Mouse (Mus musculus) E14TG2a.4 (cell line): ENCODE results near the gene Tekt1.

Experiments
- H3K27me3 ChIP-seq: 2 replicates; pipeline ENCODE4 v1.6.1; 2014; ENCODE audit warnings: low read length, control low read depth; ENCODE audit not compliant: insufficient read depth
- H3K36me3 ChIP-seq: 2 replicates; pipeline ENCODE4 v1.6.1; 2014; ENCODE audit warnings: low read length, control low read depth; ENCODE audit not compliant: insufficient read depth
- H3K4me1 ChIP-seq: replicated peaks from 2 replicates; pipeline ENCODE4 v1.6.1; 2014; ENCODE audit warnings: low read depth, low read length, control low read depth
- H3K4me3 ChIP-seq: replicated peaks from 2 replicates; pipeline ENCODE4 v1.5.1; 2014; ENCODE audit warnings: mild to moderate bottlenecking, low read length
- H3K9me3 ChIP-seq: 2 replicates; pipeline ENCODE4 v1.6.1; 2014; ENCODE audit warnings: low read length, control low read depth
- CTCF ChIP-seq: conservative IDR thresholded peaks from 2 replicates; pipeline ENCODE4 v1.5.1; 2014; ENCODE audit warnings: low read length
- NANOG ChIP-seq: IDR thresholded peaks from 2 replicates; pipeline ENCODE4 v1.6.1; 2014; ENCODE audit warnings: borderline replicate concordance, low read length, mixed read lengths
- POU5F1 ChIP-seq: IDR thresholded peaks from 2 replicates; pipeline ENCODE4 v1.6.1; 2014; ENCODE audit warnings: low read length, borderline replicate concordance

Tekt1 gene

DNA sequence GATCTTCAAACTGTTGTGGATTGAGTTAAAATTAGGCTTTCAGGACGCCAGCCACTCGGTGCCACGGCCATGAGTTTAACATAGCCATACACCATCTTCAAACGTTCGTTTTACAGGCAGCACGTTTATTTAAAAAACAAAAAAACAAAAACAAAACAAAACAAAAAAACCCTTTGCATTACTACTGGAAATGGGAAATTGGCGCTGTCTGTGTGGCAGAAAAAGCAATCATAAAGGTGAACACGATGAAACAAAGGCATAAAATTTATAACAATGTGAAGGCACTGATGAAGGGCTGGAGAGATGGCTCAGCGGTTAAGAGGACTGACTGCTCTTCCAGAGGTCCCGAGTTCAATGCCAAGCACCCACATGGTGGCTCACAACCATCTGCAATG lies at the start of gene Tekt1:
Gene Tekt1 (minus strand): TSS at position 96 of the 395 bp plus-strand sequence.
- no peak for TF ChIP-seq POU5F1
- no peaks in the 10 kb centered on the region for H3K9me3 ChIP-seq
- peak within 1 kb of the TSS; percentile 68 for H3K4me3 ChIP-seq
- H3K36me3 ChIP-seq: no peaks in the 10 kb centered on the region
- peaks cover 23% of the 10 kb centered on the region for H3K4me1 ChIP-seq
- H3K27me3 ChIP-seq: peaks cover 5% of the 10 kb centered on the region; the same call in 1 of the 2 replicates

DNA sequence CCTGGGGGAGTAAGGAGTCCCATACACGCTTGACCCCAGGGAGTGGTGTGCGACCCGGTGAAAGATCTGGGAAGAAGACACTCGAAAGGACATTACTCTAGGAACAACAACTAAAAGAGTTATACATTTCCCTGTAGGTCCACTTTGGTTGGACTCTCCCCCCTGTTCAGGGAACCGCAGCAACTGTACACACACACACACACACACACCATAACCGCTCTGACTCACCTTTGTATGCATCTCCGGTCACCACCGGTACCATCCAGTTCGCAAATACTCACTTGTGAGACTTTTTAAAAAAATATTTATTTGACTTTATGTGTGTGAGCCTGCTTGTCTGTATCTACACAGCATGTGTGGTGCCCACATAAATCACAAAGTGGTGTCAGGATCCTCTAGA lies 49.7 kb upstream of the Tekt1 start:
- Histone ChIP-seq H3K4me1 (peaks cover 62% of the 10 kb centered on the region), H3K36me3 (peaks cover 3% of the 10 kb centered on the region; the same call in 1 of the 2 replicates), H3K4me3 (no peak overlapping the region), H3K9me3 (no peaks in the 10 kb centered on the region), H3K27me3 (peaks cover 19% of the 10 kb centered on the region)
- TF ChIP-seq NANOG (no peak), CTCF (no peak), POU5F1 (no peak)

DNA sequence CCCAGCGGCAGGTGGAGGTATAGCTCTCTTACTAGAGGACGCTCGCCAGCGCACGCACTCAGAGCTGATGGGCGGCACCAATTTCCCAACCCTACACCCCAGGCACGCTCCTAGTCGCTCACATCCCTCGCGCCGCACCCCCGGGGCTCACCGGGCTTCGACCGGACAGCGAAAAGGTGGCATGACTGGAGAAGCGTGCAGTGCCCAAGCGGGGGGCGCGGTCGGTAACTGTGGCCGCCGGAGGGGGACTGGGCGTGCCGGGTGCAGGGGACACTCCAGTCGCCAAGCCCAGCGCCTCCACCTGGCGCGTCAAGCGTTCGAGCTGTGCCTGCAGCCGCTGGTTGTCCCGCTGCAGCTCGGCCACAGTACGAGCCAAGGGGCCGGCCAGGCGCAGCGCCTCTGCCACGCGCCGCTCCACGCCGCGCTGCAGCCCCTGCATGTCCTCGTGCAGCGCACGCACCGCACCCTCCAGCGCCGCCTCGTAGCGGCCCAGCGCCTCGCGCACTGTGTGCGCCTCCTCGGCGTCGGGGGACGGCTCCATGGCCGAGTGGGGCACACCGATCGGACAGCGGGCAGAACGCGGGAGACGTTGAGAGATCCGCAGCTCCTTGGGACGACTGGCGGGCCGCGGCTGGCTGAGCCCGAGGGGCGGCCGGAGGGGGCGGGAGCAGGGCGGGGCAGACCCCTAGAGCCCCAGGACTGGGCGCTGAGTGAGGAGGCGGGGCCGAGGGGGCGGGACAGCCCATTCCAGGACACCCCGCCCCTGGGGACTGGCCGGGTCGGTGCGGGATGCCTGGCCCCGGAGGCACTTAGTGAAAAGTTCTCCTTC lies 49.1 kb upstream of the Tekt1 start, which contains the start of gene Smtnl2:
Gene Smtnl2 (minus strand): TSS at position 621 of the 829 bp plus-strand sequence.
- peaks cover 19% of the 10 kb centered on the region for H3K27me3 ChIP-seq
- no peaks in the 10 kb centered on the region for H3K9me3 ChIP-seq
- peak within 1 kb of the TSS; percentile 99 for H3K4me3 ChIP-seq
- no peak for TF ChIP-seq NANOG
- no peak for TF ChIP-seq CTCF
- TF ChIP-seq POU5F1: no peak
- peaks cover 6% of the 10 kb centered on the region; the same call in 1 of the 2 replicates for H3K36me3 ChIP-seq
- H3K4me1 ChIP-seq: peaks cover 63% of the 10 kb centered on the region

DNA sequence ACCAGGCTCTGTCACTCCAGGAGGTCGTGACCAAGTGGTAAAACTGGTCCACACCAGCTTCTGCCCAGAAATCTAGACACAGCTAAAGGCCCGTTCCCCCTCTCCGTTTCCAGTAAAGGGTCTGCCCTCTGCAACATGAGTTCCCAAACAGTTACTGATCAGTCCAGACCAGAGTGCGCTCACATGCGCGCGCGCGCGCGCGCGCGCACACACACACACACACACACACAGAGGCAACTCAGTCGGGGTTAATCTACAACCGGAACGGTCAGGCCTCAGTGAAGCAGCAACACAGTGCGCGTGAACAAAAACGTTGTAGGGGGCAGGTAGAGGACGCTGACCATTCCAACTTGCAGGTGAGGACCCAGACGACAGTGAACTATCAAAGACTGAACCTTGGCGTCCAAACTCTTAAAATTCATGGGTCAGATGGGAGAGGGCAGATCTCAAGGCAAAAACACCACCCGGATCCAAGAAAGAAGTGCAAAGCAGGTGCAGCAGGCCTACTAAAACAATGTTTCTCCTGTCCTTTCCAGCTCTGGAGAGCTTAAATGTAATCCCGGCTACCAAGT lies 48.4 kb upstream of the Tekt1 start:
- Histone ChIP-seq H3K27me3 (peaks cover 18% of the 10 kb centered on the region), H3K9me3 (no peaks in the 10 kb centered on the region)

DNA sequence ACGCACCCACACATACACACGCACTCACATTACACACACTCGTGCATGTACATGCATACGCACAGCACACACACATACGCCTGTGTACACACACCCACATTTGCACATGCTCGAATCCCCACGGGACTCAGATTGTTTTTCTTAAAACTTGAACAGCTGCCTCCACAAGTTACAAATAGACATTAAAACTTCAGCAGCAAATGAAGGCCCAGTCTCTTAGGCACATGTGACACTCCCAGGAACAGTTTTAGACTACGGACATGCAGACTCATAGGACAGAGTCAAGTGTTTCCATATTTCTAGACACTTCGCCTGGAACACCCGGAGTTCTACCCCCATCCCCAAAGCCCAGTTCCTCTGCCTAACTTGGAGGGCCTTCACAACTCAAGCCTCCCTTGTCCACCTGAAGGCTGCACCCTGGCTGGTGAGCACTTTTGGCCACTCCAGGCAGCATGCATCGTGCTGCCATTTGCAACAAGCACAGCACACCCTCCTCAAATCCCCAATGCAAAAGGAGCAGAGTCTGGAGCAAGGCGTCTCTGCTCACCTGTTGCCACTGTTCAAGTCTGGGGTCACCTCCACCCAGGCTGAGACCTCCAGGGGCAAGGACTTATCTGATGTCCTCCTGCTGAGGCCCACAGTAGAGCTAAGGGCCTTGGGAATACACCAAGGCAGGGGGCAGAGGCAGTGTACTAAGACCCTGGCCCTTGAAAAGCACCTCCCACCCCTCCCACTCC lies 47.6 kb upstream of the Tekt1 start:
- Histone ChIP-seq H3K9me3 (no peaks in the 10 kb centered on the region), H3K27me3 (peaks cover 12% of the 10 kb centered on the region), H3K4me1 (peaks cover 76% of the 10 kb centered on the region), H3K36me3 (peaks cover 16% of the 10 kb centered on the region), H3K4me3 (peak overlapping the region; percentile 99)
- TF ChIP-seq POU5F1 (no peak), CTCF (no peak), NANOG (no peak)

More for the DNA sequence above, 48.4 kb upstream of the Tekt1 start:
- Histone ChIP-seq H3K4me1 (peaks cover 69% of the 10 kb centered on the region), H3K36me3 (peaks cover 11% of the 10 kb centered on the region), H3K4me3 (peak overlapping the region; percentile 99)
- TF ChIP-seq POU5F1 (no peak), CTCF (peak; percentile 12; the same call in 1 of the 2 replicates)

DNA sequence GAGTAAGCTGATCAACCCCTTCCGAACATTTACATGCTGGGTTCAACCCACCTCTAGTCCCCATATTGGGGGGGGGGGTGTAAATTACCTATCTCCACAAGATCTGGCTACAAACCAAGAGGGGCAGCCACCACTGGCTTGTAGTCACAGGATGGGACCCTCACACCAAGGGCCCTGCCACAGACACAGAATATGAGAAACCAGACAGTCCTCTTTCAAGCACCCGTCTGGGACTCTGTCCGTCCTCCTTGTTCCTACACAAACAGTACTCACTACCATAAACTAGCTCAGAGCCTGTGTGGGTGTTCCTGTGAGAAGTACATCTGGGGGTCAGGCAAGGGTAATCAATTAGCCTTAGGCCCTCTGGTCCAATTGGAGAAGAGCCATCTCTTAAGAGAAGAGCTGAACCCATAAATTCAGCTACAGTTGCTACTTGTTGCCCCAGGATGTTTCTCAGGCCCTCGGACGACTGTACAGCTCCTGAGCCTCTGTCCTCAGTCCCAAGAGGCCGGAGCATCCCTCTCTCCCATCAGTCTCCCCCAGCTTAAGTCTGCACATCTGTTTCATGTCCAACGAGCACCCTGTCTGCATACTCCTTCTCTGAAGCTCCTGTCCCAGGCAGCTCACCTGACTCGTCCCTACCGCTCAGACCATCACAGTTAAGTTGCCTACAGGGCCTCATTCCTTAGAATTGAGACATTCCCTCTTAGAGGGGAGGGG lies 46.4 kb upstream of the Tekt1 start:
- H3K36me3 ChIP-seq: peaks cover 28% of the 10 kb centered on the region
- peak overlapping the region; percentile 99 for H3K4me3 ChIP-seq
- peaks cover 82% of the 10 kb centered on the region for H3K4me1 ChIP-seq
- 0 out of 2 replicates have a peak, but pooled peaks cover under 1% of the 10 kb centered on the region for H3K27me3 ChIP-seq
- TF ChIP-seq NANOG (no peak), CTCF (no peak), POU5F1 (no peak)
- no peaks in the 10 kb centered on the region for H3K9me3 ChIP-seq

DNA sequence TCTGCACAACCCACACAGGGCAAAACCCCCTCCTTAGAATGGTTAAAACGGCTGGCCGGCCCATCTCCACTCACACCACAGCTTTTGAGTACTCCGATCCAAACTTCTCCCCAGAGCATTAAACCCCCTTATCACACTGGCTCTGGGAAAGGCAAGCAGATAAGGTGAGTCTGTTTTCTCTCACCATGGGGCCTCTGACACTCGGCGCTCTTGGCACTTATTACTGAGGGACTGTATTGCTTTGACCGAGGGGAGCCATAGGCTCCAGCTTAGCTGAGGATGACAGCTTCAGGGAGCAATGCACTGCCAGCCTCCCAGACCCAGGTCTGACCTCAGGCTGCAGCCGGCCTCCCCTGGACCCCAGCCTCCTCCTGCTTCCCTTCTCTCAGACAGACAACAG lies 45.3 kb upstream of the Tekt1 start:
- Histone ChIP-seq H3K4me1 (peaks cover 82% of the 10 kb centered on the region), H3K9me3 (no peaks in the 10 kb centered on the region), H3K4me3 (peak overlapping the region; percentile 8; the same call in 1 of the 2 replicates), H3K27me3 (no peaks in the 10 kb centered on the region), H3K36me3 (peaks cover 38% of the 10 kb centered on the region)
- TF ChIP-seq POU5F1 (no peak), NANOG (no peak), CTCF (no peak)

DNA sequence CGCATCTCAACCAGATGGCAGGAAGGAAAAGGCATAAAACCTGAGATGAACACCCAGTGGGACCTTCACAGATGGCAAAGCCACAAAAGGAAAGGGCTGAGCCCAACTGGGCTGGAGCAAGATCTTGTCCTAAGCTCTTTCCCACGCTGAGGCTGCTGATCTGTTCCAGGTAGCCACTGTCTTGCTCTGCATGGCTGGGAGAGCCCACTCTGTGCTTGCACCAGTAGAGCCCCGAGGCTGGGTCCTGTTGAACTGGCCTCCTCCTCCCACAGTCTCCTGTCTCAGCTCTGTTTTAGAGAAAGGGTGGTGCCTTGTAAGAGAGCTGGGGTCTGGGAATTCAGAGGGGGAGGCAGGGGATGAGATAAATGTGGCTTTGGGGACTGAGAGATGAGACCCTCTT lies 44.8 kb upstream of the Tekt1 start:
- Histone ChIP-seq H3K4me1 (peaks cover 84% of the 10 kb centered on the region), H3K36me3 (peaks cover 43% of the 10 kb centered on the region), H3K9me3 (no peaks in the 10 kb centered on the region), H3K27me3 (no peaks in the 10 kb centered on the region), H3K4me3 (peak overlapping the region; percentile 37; the same call in 1 of the 2 replicates)
- TF ChIP-seq POU5F1: no peak
- TF ChIP-seq NANOG: no peak
- no peak for TF ChIP-seq CTCF
